Mouse (Mus musculus): ENCODE measurements around the gene Gipc2. TPM values are rescaled to one million over a fixed set of nuclear protein-coding genes. Genes with fewer than 3 reads are reported as not detected.
"Not testable (repeated sequence)": the region's sequence is repeated elsewhere in the genome, so short reads cannot be mapped to it uniquely, and the experiment has no call there.

The Gipc2 gene
- total RNA-seq, 1 experiment from 2014 or later = not detected

GRCm38 (mm10) chr3:152159321-152159720 is 6.7 kb downstream of the Gipc2 start:
- no peak for ATAC-seq (replicated peaks; ENCODE audit: insufficient number of reproducible peaks, low FRiP score, low TSS enrichment, poor library complexity, severe bottlenecking)

GRCm38 (mm10) chr3:152158344-152159291 is 7.4 kb downstream of the Gipc2 start:
- no peak for ATAC-seq (replicated peaks; ENCODE audit: insufficient number of reproducible peaks, low FRiP score, low TSS enrichment, poor library complexity, severe bottlenecking)

- ATAC-seq (replicated peaks; ENCODE audit: insufficient number of reproducible peaks, low FRiP score, low TSS enrichment, poor library complexity, severe bottlenecking) = no peak
Observed at GRCm38 (mm10) chr3:152156816-152157496, 9.1 kb downstream of the Gipc2 start.

DNA sequence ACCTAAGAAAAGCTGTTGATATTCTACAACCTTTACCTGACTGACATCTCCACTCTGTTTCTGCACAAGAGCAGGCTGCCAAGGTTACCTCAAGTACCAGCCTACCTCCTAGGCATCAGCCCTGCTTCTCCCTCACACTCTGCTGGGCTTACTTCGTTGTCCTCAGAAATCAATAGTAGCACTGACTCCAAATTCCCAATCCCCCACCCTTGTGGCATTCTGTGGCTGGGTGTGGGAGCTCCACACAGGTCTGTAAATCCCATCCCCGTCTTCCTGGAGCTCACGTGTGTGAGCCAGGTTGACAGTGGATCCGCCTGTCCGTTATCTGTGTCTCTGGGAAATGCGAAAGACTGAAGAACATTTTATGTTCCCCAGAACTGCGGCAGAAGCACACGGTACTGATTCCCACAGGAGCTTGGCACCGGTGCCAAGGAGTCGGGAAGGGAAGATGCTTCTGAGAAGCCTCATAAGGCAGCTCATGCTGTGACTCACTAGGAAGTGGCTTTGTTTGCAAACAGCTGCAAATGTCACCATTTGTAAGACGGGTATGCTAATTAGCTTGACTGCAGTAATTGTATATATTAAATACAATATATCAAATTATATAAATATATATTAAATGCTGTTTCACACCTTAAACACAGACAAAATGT is 10.6 kb downstream of the Gipc2 start:
- ATAC-seq (replicated peaks; ENCODE audit: insufficient number of reproducible peaks, low FRiP score, low TSS enrichment, poor library complexity, severe bottlenecking) = no peak

DNA sequence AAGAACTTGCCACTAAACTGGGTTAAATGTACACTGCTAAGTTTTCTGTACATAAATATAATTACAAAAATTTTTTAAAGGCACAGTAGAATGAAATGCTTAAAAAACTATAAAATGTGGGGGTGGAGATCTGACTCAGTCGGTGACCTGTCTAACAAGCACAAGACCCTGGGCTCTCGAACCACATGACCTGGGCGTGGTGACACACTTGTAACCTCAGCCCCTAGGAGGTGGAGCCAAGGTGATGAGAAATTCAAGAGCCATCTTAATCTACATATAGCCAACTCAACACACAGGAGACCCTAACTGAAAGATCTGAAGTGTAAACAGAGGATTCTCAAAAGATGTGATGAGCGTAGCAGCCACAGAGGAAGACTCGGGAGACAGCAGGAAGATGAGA is 11.9 kb downstream of the Gipc2 start:
- ATAC-seq (replicated peaks; ENCODE audit: insufficient number of reproducible peaks, low FRiP score, low TSS enrichment, poor library complexity, severe bottlenecking) = no peak

GRCm38 (mm10) chr3:152153152-152153551 is 12.9 kb downstream of the Gipc2 start:
- ATAC-seq (replicated peaks; ENCODE audit: insufficient number of reproducible peaks, low FRiP score, low TSS enrichment, poor library complexity, severe bottlenecking) = no peak

DNA sequence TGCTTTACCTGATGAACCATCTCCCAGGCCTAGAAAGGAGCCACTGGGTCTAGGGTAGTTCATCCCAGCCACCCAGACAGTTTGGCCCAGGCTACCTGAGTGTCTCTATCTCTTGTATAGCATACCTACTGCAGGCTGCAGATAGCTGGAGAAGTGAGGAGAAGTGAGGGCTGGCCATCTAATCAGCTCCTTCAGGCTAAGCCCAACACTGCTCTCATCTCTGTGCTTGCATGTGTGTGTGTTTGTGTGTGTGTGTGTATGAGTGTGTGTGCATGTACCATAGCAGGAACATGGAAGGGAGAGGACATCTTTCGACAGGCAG is 13.6 kb downstream of the Gipc2 start:
- ATAC-seq (replicated peaks; ENCODE audit: insufficient number of reproducible peaks, low FRiP score, low TSS enrichment, poor library complexity, severe bottlenecking) = no peak

- no peak for ATAC-seq (replicated peaks; ENCODE audit: insufficient number of reproducible peaks, low FRiP score, low TSS enrichment, poor library complexity, severe bottlenecking)
Observed at GRCm38 (mm10) chr3:152151725-152152482, 14.1 kb downstream of the Gipc2 start.

- ATAC-seq (replicated peaks; ENCODE audit: insufficient number of reproducible peaks, low FRiP score, low TSS enrichment, poor library complexity, severe bottlenecking) = 0 out of 2 replicates have a peak, but pooled peaks have one; percentile 1
Observed at GRCm38 (mm10) chr3:152149863-152150262, 16.2 kb downstream of the Gipc2 start.

DNA sequence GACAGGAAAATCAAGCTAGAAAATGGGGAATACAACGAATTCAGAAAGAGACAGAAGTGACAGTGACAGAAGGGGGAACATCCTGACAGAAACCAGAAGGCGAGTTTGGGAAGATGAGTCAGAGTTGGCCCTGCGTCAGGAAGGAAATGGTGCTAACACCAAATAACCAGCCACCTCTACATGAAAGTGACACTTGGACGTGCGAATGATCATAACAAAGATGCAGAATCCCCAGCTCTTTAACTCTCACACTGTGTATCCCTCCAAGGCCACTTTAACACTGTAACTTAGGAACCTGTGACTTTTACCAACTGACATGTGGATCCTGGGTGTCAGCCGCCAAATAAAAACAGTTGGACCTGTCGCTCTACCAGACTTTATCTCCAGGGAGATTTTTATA is 16.6 kb downstream of the Gipc2 start:
- ATAC-seq (replicated peaks; ENCODE audit: insufficient number of reproducible peaks, low FRiP score, low TSS enrichment, poor library complexity, severe bottlenecking) = peak; percentile 70

- ATAC-seq (replicated peaks; ENCODE audit: insufficient number of reproducible peaks, low FRiP score, low TSS enrichment, poor library complexity, severe bottlenecking) = no peak
Observed at GRCm38 (mm10) chr3:152147085-152147831, 18.8 kb downstream of the Gipc2 start.

DNA sequence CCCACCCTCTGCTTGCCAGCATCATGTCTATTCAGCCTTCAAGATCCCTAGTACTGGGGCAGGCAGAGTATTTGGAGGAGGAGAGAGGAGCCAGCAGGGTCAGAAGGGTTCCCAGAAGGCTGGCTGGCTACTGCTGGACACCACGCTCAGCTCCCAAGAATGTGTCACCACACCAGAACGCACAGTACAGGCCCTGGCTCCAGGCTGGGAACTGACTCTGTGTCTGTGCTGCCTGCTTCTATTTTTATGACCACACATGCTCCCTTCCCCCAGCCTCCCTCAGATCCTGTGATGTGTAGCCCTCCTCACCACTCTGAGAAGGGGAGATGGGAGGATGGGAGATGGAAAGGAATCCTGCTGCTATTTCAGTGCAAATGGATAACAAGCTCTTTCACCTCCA is 20.8 kb downstream of the Gipc2 start:
- ATAC-seq (replicated peaks; ENCODE audit: insufficient number of reproducible peaks, low FRiP score, low TSS enrichment, poor library complexity, severe bottlenecking) = no peak

DNA sequence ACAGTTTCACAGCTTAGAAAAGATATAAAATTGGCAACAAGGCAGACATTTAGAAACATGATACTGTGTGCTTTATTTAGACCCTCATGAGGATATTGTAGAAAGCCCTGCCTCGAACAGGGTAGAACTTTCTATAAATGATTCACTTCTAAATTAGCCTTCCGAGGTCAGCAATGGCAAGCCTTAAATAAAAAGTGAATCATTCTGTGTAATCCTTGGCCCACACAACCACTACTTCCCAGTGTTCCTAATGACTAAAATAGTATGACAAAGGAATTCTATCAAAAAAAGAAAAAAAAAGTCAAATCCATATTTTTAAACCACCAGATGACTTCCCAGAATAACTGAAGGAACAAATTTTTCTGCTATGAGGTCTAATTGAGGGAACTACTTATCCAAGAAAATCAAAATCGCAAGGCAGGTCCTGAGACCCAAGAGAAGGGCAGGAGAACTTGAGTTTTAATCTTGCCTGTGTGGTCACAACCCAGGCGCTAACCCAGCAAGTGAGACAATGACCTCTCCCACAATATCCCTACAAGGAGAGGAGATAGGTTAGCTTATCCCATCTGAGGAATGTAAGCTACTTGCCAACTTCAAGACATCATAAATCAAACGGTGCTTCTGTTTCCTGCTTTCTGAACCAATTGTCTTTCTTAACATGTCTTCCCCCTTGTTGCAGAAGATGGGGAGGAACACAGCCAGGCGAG is 22.9 kb downstream of the Gipc2 start:
- no peak for ATAC-seq (replicated peaks; ENCODE audit: insufficient number of reproducible peaks, low FRiP score, low TSS enrichment, poor library complexity, severe bottlenecking)

- no peak for ATAC-seq (replicated peaks; ENCODE audit: insufficient number of reproducible peaks, low FRiP score, low TSS enrichment, poor library complexity, severe bottlenecking)
Observed at GRCm38 (mm10) chr3:152142146-152142545, 23.9 kb downstream of the Gipc2 start.

- ATAC-seq (replicated peaks; ENCODE audit: insufficient number of reproducible peaks, low FRiP score, low TSS enrichment, poor library complexity, severe bottlenecking) = not testable (repeated sequence)
Observed at GRCm38 (mm10) chr3:152139308-152139707, 26.7 kb downstream of the Gipc2 start.

DNA sequence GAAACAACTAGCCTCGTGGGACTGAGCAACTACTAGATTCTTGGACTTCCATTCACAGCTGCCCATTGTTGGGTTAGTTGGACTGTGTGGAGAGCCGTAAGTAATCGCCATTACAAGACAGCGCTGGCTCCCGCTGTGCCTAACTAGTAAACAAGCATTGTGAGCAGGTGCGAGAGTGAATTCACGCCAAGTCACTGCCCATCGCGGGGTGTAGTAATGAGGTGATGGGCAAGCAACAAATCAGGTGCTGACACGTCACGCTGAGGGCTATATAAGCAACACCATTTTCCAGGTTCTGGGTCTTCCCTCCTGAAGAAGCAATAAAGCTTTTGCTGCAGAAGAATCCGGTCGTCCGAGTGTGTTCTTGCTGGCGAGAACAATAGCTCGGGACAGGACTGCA is 29.9 kb downstream of the Gipc2 start:
- ATAC-seq (replicated peaks; ENCODE audit: insufficient number of reproducible peaks, low FRiP score, low TSS enrichment, poor library complexity, severe bottlenecking) = not testable (repeated sequence)

- ATAC-seq (replicated peaks; ENCODE audit: insufficient number of reproducible peaks, low FRiP score, low TSS enrichment, poor library complexity, severe bottlenecking) = no peak
Observed at GRCm38 (mm10) chr3:152133621-152134020, 32.4 kb downstream of the Gipc2 start.

GRCm38 (mm10) chr3:152130963-152131362 is 35.1 kb downstream of the Gipc2 start:
- ATAC-seq (replicated peaks; ENCODE audit: insufficient number of reproducible peaks, low FRiP score, low TSS enrichment, poor library complexity, severe bottlenecking) = no peak
